Mouse (Mus musculus) midbrain, embryonic 13.5 days (tissue): ENCODE measurements around the gene Txn1. TPM values are rescaled to one million over a fixed set of nuclear protein-coding genes. Genes with fewer than 3 reads are reported as not detected.

Source experiments
- ATAC-seq: fragments of 200-750 bp; cut with Nextera tagmentation; 2 replicates; pipeline ENCODE4 v1.8.0; 2017; ENCODE audit warnings: mild to moderate bottlenecking, moderate TSS enrichment, moderate library complexity
- H3K27ac ChIP-seq: fragments of 300-500 bp; sonication (generic); 2 replicates; pipeline ENCODE4 v1.5.1; 2015; ENCODE audit warnings: inconsistent platforms, mild to moderate bottlenecking, moderate library complexity
- H3K27me3 ChIP-seq: fragments of 300-500 bp; sonication (generic); 2 replicates; pipeline ENCODE4 v1.6.1; 2015; ENCODE audit warnings: mild to moderate bottlenecking, inconsistent platforms
- H3K36me3 ChIP-seq: fragments of 300-500 bp; sonication (generic); 2 replicates; pipeline ENCODE4 v1.6.1; 2015; ENCODE audit warnings: mild to moderate bottlenecking, inconsistent platforms
- H3K4me1 ChIP-seq: fragments of 300-500 bp; sonication (generic); replicated peaks from 2 replicates; pipeline ENCODE4 v1.6.1; 2015; ENCODE audit warnings: inconsistent platforms
- H3K4me2 ChIP-seq: fragments of 300-500 bp; sonication (generic); replicated peaks from 2 replicates; pipeline ENCODE4 v1.6.1; 2015; ENCODE audit warnings: moderate library complexity, mild to moderate bottlenecking, inconsistent platforms
- H3K4me3 ChIP-seq: fragments of 300-500 bp; sonication (generic); replicated peaks from 2 replicates; pipeline ENCODE4 v1.5.1; 2015; ENCODE audit warnings: mild to moderate bottlenecking, inconsistent platforms
- H3K9ac ChIP-seq: fragments of 300-500 bp; sonication (generic); replicated peaks from 2 replicates; pipeline ENCODE4 v1.6.1; 2015; ENCODE audit warnings: mild to moderate bottlenecking, inconsistent platforms
- H3K9me3 ChIP-seq: fragments of 300-500 bp; sonication (generic); 2 replicates; pipeline ENCODE4 v1.6.1; 2016; ENCODE audit warnings: mild to moderate bottlenecking, inconsistent platforms
- WGBS: fragments of 180-500 bp; shearing (Covaris S2); methylation state at CpG from one replicate; pipeline ENCODE4 v1.1.7; 2015; 5-methylcytosine and 5-hydroxymethylcytosine counted together
- polyA plus RNA-seq: library from polyadenylated mRNA; unstranded; fragments of >200 nt; fragmentation: Nextera tagmentation; extraction: Ambion mirVana; gene quantifications from 2 replicates; pipeline ENCODE4 v1.2.1, GENCODE M21; 2015

The Txn1 gene
- polyA plus RNA-seq, 1 experiment from 2014 or later, result 279 TPM

- WGBS, result 92% methylated on average over 6 of the region's 6 CpGs
- no peak overlapping the region for H3K4me3 ChIP-seq
- ATAC-seq, result no peak
- no peak overlapping the region for H3K27ac ChIP-seq
- H3K4me2 ChIP-seq, result no peak overlapping the region
- H3K4me1 ChIP-seq, result no peaks in the 10 kb centered on the region
- no peak overlapping the region for H3K9ac ChIP-seq
- peaks cover 4% of the 10 kb centered on the region; the same call in 1 of the 2 replicates for H3K9me3 ChIP-seq
- peaks cover 6% of the 10 kb centered on the region for H3K36me3 ChIP-seq
- no peaks in the 10 kb centered on the region for H3K27me3 ChIP-seq
Measured at GRCm38 (mm10) chr4:57937292-57937691, 18.9 kb downstream of the Txn1 start.

- WGBS, result 75% methylated on average over 5 of the region's 5 CpGs
- Histone ChIP-seq H3K4me3 (no peak overlapping the region), H3K27ac (no peak overlapping the region), H3K9ac (no peak overlapping the region), H3K4me1 (no peaks in the 10 kb centered on the region), H3K4me2 (no peak overlapping the region), H3K9me3 (peaks cover 7% of the 10 kb centered on the region; the same call in 1 of the 2 replicates), H3K36me3 (no peaks in the 10 kb centered on the region), H3K27me3 (no peaks in the 10 kb centered on the region)
- ATAC-seq, result no peak
Measured at GRCm38 (mm10) chr4:57934181-57934580, 22.0 kb downstream of the Txn1 start.

DNA sequence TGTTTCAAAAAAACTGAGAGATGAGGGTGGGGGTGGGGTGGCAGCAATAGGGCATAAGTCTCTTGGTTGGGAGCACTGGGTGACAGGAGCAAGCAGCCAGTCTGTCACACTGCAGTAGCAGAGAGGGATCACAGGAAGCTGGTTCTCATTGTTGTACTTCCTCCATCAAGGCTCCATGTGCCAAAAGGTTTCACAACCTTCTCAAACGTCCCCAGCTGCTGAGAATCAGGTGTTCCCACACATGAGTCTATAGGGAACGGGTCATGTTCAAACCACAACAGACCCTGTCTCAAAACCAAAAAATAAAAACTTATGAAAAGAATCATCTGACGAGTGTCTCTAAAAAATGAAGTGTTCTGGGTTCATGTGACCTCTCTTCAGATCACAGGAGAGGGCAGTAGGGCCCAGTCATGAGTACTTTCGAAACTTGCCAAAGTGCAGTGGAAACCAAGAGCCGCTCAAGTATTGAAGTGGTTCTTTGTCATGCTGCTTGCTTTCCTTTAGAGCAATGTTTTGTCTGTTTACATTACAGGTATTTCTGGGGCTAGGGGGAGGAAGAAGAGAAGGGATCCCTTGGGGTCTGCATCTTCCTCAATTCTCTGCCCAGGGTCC, 25.5 kb downstream of the Txn1 start:
- peaks cover 7% of the 10 kb centered on the region; the same call in 1 of the 2 replicates for H3K9me3 ChIP-seq
- no peak for ATAC-seq
- H3K27ac ChIP-seq, result no peak overlapping the region
- H3K4me1 ChIP-seq, result no peaks in the 10 kb centered on the region
- no peaks in the 10 kb centered on the region for H3K27me3 ChIP-seq
- no peaks in the 10 kb centered on the region for H3K36me3 ChIP-seq
- H3K4me2 ChIP-seq, result no peak overlapping the region
- no peak overlapping the region for H3K9ac ChIP-seq
- H3K4me3 ChIP-seq, result no peak overlapping the region
- WGBS, result 78% methylated on average over 5 of the region's 5 CpGs

DNA sequence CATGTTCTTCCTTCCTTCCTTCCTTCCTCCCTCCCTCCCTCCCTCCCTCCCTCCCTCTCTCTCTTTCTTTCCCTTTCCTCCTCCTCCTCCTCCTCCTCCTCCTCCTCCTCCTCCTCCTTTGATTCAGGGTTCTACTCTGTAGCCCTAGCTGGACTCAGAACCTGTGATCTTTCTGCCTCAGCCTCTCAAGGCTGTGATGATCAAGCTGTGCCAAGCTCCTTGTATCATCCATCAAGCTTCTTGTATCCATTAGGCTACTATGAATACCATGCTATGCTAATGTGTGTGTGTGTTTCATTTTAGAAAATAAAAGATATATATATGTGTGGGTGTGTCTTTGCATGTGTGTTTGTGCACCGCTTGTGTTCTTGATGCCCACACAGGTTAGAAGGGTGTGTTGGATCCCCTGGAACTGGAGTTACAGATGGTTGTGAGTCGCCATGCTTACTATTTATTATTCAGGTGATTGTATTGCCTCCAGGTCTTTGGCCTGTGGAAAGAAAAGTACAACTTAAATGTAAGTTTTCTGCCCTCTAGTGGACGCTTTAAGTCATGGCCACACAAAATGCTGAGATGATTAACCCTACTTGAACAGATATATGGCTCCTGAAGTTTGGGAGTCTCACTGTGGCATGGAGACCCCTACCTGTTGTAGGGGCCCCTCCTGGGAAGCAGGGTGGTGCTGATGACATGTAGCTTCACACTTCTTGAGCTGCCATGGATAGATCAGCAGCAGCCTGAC, 28.6 kb downstream of the Txn1 start:
- peak; percentile 56 for ATAC-seq
- Histone ChIP-seq H3K9me3 (peaks cover 5% of the 10 kb centered on the region; the same call in 1 of the 2 replicates), H3K27ac (no peak overlapping the region), H3K36me3 (no peaks in the 10 kb centered on the region), H3K4me1 (peaks cover 2% of the 10 kb centered on the region), H3K4me3 (no peak overlapping the region), H3K9ac (no peak overlapping the region), H3K27me3 (no peaks in the 10 kb centered on the region), H3K4me2 (no peak overlapping the region)
- 21% methylated on average over 3 of the region's 3 CpGs for WGBS

GRCm38 (mm10) chr4:57924556-57925071, 31.6 kb downstream of the Txn1 start:
- Histone ChIP-seq H3K27ac (no peak overlapping the region), H3K4me3 (no peak overlapping the region), H3K4me2 (no peak overlapping the region), H3K27me3 (no peaks in the 10 kb centered on the region), H3K4me1 (peaks cover 18% of the 10 kb centered on the region), H3K9ac (no peak overlapping the region), H3K9me3 (no peaks in the 10 kb centered on the region), H3K36me3 (no peaks in the 10 kb centered on the region)
- 77% methylated on average over 6 of the region's 6 CpGs for WGBS
- no peak for ATAC-seq

GRCm38 (mm10) chr4:57922171-57922570, 34.0 kb downstream of the Txn1 start:
- Histone ChIP-seq H3K4me2 (no peak overlapping the region), H3K9ac (no peak overlapping the region), H3K27ac (no peak overlapping the region), H3K4me1 (peaks cover 18% of the 10 kb centered on the region), H3K4me3 (no peak overlapping the region), H3K27me3 (no peaks in the 10 kb centered on the region), H3K9me3 (no peaks in the 10 kb centered on the region), H3K36me3 (no peaks in the 10 kb centered on the region)
- ATAC-seq, result no peak
- WGBS, result 29% methylated on average over 5 of the region's 5 CpGs

DNA sequence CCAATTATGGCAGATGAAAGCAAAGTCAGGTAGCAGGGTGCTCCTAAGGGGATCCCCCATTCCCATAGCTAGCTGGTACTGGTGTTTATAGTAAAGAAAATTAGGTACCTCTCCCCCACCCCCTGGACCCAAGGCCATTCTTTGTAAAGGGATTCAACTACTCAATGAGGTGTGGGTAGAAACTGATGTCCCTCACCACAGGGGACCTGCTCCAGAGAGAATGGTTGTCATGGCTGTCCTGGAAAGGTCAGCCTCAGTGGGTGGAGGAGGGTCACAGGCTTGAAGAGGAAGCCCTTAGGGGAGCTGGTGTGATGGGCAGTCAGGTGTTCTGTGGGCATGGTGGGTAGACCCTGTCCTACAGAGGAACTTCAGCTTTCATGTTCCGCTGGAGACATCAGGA, 35.7 kb downstream of the Txn1 start:
- ATAC-seq, result no peak
- Histone ChIP-seq H3K9me3 (no peaks in the 10 kb centered on the region), H3K27me3 (0 out of 2 replicates have a peak, but pooled peaks cover 3% of the 10 kb centered on the region), H3K27ac (no peak overlapping the region), H3K36me3 (no peaks in the 10 kb centered on the region), H3K4me2 (no peak overlapping the region), H3K9ac (no peak overlapping the region), H3K4me3 (no peak overlapping the region), H3K4me1 (peaks cover 18% of the 10 kb centered on the region)
- 60% methylated on average over 1 of the region's 1 CpGs for WGBS

DNA sequence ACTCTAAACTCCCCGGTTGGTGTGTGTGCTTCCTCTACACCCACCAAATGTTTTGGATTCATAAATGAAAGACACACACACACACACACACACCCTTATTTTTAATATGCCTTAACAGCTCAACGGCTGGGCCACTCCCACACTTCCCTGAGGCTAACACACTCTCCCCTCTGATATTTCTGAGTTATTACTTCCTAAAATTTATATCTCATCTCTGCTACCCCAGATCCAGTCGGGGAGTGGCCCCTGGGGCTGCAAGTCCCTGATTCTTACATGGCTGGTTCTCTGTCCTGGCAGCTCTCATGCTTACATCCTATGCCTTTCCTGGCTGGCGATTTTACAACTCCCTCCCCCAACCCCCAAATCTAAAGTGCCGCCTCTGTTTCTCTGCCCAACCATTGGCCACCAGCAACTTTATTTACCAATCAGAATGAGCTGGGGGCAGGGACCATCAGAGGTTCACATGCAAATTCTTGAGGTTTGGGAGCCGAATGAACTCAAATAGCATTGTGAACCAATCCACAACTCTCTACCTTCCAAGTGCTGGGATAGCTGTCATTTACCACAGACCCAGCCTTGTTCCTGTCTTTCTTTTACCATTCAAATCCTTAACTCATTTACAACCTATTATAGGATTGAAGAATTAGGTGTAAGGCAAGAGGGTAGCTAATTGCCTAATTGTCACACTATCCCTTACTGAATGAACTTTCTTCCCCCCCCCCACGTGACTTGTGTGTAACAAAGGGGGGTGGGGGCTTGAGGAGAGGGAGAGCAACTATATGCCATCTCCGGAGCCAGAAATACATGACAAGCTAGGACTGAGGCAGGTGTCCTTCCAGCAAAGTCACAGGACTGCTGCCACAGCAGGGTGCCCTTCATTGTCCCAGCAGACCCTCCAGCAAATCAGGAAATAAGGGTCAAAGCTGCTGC, 36.5 kb downstream of the Txn1 start:
- Histone ChIP-seq H3K36me3 (no peaks in the 10 kb centered on the region), H3K27me3 (0 out of 2 replicates have a peak, but pooled peaks cover 6% of the 10 kb centered on the region), H3K4me3 (no peak overlapping the region), H3K9ac (no peak overlapping the region), H3K27ac (no peak overlapping the region), H3K4me1 (peaks cover 18% of the 10 kb centered on the region), H3K9me3 (no peaks in the 10 kb centered on the region), H3K4me2 (no peak overlapping the region)
- peak; percentile 43 for ATAC-seq
- WGBS, result 10% methylated on average over 8 of the region's 8 CpGs

GRCm38 (mm10) chr4:57916711-57917110, 39.5 kb downstream of the Txn1 start:
- H3K9ac ChIP-seq, result no peak overlapping the region

GRCm38 (mm10) chr4:57916201-57916661, 40.0 kb downstream of the Txn1 start, which contains the start of gene D630039A03Rik:
Gene D630039A03Rik, minus strand, starts transcription at chr4:57916297.
- Histone ChIP-seq H3K36me3 (no peaks in the 10 kb centered on the region), H3K4me2 (no peak within 1 kb of the TSS)

More at GRCm38 (mm10) chr4:57916711-57917110, 39.5 kb downstream of the Txn1 start:
- ATAC-seq, result no peak
- no peaks in the 10 kb centered on the region for H3K9me3 ChIP-seq
- no peak overlapping the region for H3K4me3 ChIP-seq
- 86% methylated on average over 4 of the region's 4 CpGs for WGBS
- no peak overlapping the region for H3K27ac ChIP-seq
- no peak overlapping the region for H3K4me2 ChIP-seq
- H3K27me3 ChIP-seq, result 0 out of 2 replicates have a peak, but pooled peaks cover 6% of the 10 kb centered on the region
- peaks cover 10% of the 10 kb centered on the region for H3K4me1 ChIP-seq
- no peaks in the 10 kb centered on the region for H3K36me3 ChIP-seq

GRCm38 (mm10) chr4:57915216-57915965, 40.8 kb downstream of the Txn1 start:
- Histone ChIP-seq H3K9me3 (no peaks in the 10 kb centered on the region), H3K27ac (no peak overlapping the region), H3K4me1 (peaks cover 7% of the 10 kb centered on the region), H3K4me2 (no peak overlapping the region), H3K9ac (no peak overlapping the region), H3K27me3 (0 out of 2 replicates have a peak, but pooled peaks cover 6% of the 10 kb centered on the region), H3K4me3 (no peak overlapping the region), H3K36me3 (no peaks in the 10 kb centered on the region)
- ATAC-seq, result no peak
- 48% methylated on average over 17 of the region's 17 CpGs for WGBS

More at GRCm38 (mm10) chr4:57916201-57916661, 40.0 kb downstream of the Txn1 start, which contains the start of gene D630039A03Rik:
- H3K27me3 ChIP-seq, result 0 out of 2 replicates have a peak, but pooled peaks cover 6% of the 10 kb centered on the region
- H3K27ac ChIP-seq, result no peak within 1 kb of the TSS
- 35% methylated on average over 9 of the region's 9 CpGs for WGBS
- H3K9me3 ChIP-seq, result no peaks in the 10 kb centered on the region
- no peak within 1 kb of the TSS for H3K9ac ChIP-seq
- no peak within 1 kb of the TSS for H3K4me3 ChIP-seq
- ATAC-seq, result no peak
- peaks cover 10% of the 10 kb centered on the region for H3K4me1 ChIP-seq
